Mouse (Mus musculus) liver, embryonic 11.5 days (tissue): ENCODE measurements around the gene Uso1. TPM values are rescaled to one million over a fixed set of nuclear protein-coding genes. Genes with fewer than 3 reads are reported as not detected.

Source experiments
- ATAC-seq: fragments of 200-750 bp; cut with Nextera tagmentation; replicated peaks from 2 replicates; pipeline ENCODE4 v1.8.0; 2017; ENCODE audit warnings: moderate number of reproducible peaks, mild to moderate bottlenecking, moderate TSS enrichment, moderate library complexity; ENCODE audit not compliant: low FRiP score
- DNase-seq: peaks from one replicate; pipeline ENCODE4 v3.0.0-alpha.2; 2017; ENCODE audit warnings: low spot score
- H3K27ac ChIP-seq: fragments of 300-500 bp; sonication (generic); 2 replicates; pipeline ENCODE4 v1.5.1; 2014; ENCODE audit warnings: mild to moderate bottlenecking, low read depth, low read length, control low read depth
- H3K27me3 ChIP-seq: fragments of 300-500 bp; sonication (generic); replicated peaks from 2 replicates; pipeline ENCODE4 v1.6.1; 2014; ENCODE audit warnings: low read length, mixed read lengths; ENCODE audit not compliant: control insufficient read depth, insufficient read depth
- H3K36me3 ChIP-seq: fragments of 300-500 bp; sonication (generic); 2 replicates; pipeline ENCODE4 v1.6.1; 2014; ENCODE audit warnings: mild to moderate bottlenecking, low read length, moderate library complexity, mixed read lengths; ENCODE audit not compliant: control insufficient read depth, insufficient read depth
- H3K4me1 ChIP-seq: fragments of 300-500 bp; sonication (generic); replicated peaks from 2 replicates; pipeline ENCODE4 v1.6.1; 2014; ENCODE audit warnings: low read length, mixed read lengths; ENCODE audit not compliant: control insufficient read depth, insufficient read depth
- H3K4me2 ChIP-seq: fragments of 300-500 bp; sonication (generic); 2 replicates; pipeline ENCODE4 v1.6.1; 2014; ENCODE audit warnings: mild to moderate bottlenecking, control low read depth, moderate library complexity
- H3K4me3 ChIP-seq: fragments of 300-500 bp; sonication (generic); 2 replicates; pipeline ENCODE4 v1.5.1; 2014; ENCODE audit warnings: low read depth, low read length, control low read depth
- H3K9ac ChIP-seq: fragments of 300-500 bp; sonication (generic); 2 replicates; pipeline ENCODE4 v1.6.1; 2014; ENCODE audit warnings: low read depth, low read length, control low read depth
- H3K9me3 ChIP-seq: fragments of 300-500 bp; sonication (generic); 2 replicates; pipeline ENCODE4 v1.6.1; 2016; ENCODE audit warnings: low read length, inconsistent platforms, mixed read lengths; ENCODE audit not compliant: control insufficient read depth
- WGBS: fragments of 180-500 bp; shearing (Covaris S2); extraction: QIAGEN DNeasy Blood & Tissue Kit; methylation state at CpG from one replicate; pipeline ENCODE4 v1.1.7; 2014; 5-methylcytosine and 5-hydroxymethylcytosine counted together
- polyA plus RNA-seq: library from polyadenylated mRNA; unstranded; fragments of >200 nt; fragmentation: Nextera tagmentation; extraction: Ambion mirVana; gene quantifications from 2 replicates; pipeline ENCODE4 v1.2.1, GENCODE M21; 2014

The Uso1 gene
- 24.1 and 26.9 TPM in 2 replicates for polyA plus RNA-seq

DNA sequence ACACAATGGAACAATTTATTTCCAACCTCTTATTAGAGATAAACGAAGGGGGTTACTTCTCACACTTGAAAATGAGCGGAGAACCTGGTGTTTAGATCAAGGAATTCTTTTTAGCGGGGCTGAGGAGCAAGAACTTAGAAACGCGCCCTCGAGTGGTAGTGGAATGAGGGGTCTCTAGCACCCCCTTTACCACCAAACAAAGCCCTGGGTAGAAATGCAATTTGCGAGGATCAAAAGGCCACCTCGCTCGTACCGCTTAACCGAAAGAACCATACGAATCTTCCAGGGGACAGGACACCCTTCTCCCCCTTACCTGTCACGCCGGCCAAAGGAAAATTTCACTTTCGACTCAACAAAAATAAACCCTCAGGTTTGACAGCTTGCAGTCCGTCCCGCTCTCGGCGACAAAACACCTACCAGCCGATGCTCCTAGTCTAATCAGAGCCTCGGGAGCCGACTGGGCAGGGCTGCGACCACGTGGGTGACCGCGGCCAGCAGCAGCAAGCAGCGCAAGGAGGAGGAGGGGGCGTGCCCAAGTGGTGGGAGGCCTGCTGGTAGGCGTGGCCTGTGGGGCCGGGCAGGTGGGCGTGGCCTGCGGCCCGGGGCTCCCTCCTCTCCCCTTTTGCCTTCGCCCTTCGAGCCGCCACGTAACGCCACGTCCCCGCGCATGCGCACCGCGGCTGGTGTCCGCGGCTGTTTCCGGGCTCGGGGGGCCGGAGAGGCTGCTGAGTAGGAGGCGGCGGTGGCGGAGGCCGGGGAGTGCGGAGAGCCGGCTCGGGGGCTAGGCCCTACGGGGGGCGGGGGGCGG lies at the start of gene Uso1:
Uso1 (plus strand) TSS at position 700 of the 808 bp plus-strand sequence.
- peak; percentile 94 for ATAC-seq
- H3K4me1 ChIP-seq = peaks cover 18% of the 10 kb centered on the region
- under 1% methylated on average over 55 of the region's 59 CpGs for WGBS

DNA sequence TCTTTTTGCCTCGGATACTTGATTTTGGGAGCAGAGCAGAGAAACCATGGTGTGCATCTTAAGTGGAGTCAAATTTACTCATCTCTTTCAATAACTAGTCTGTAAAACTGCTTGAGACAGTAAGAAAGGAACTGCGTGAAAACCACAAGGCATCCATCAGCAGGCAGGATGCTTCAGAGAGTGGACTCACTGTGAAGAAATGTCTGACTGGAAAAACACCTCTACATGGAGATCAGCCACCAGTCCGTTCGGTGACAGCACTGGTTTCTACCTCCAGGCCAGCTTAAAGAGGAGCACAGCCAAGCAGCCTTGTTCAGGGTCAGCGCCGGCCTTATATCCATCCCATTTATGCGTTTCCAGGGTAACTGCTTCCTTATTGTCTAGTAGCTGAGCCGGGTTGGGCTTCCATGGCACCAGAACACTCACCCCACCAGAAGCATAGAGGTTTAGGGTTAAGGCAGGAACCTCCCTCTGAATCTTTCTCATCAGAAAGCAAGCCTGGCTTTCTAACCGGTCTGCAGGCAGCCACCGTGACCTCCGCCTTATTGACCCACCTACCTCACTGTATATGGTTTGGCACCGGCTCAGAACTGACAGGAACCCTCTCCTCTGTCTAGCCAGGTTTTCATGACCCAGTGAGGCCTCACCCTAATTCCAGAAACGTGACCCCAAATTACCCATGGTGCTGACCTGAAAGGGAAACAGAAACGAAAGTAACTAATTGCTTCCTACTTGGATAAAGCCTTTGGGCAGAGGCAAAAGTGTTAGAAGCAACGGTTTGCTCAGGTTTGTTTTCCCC lies 44.3 kb upstream of the Uso1 start:
- no peaks in the 10 kb centered on the region for H3K9me3 ChIP-seq
- no peaks in the 10 kb centered on the region for H3K4me1 ChIP-seq
- no peak overlapping the region for H3K4me3 ChIP-seq
- H3K36me3 ChIP-seq = no peaks in the 10 kb centered on the region
- no peaks in the 10 kb centered on the region for H3K27me3 ChIP-seq
- no peak for DNase-seq
- no peak overlapping the region for H3K9ac ChIP-seq
- no peak overlapping the region for H3K4me2 ChIP-seq
- 70% methylated on average over 15 of the region's 15 CpGs for WGBS
- no peak overlapping the region for H3K27ac ChIP-seq
- ATAC-seq = no peak

More for the DNA sequence above, at the start of gene Uso1:
- Histone ChIP-seq H3K9me3 (no peaks in the 10 kb centered on the region), H3K27me3 (no peaks in the 10 kb centered on the region), H3K27ac (0 out of 2 replicates have a peak within 1 kb of the TSS, but pooled peaks have one; percentile 30), H3K36me3 (no peaks in the 10 kb centered on the region), H3K4me3 (peak within 1 kb of the TSS; percentile 76), H3K4me2 (peak within 1 kb of the TSS; percentile 94), H3K9ac (peak within 1 kb of the TSS; percentile 85)
- DNase-seq = peak; percentile 100

DNA sequence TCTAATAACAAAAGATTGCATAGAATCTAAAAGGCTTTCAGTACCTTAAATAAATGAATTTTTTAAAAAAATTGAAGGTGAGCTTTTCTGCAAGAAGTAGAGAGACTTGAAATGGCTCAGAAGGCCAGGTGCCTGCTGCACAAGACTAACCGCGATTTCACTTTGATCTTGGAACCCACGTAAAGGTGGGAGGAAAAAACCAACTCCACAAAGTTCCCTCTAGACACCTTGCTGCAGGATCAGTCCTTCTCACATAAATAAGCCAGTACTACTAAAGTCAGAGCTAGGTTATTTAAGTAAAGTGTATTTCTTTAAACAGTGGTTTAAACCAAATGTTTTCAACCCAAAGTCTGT lies 43.7 kb upstream of the Uso1 start:
- H3K9ac ChIP-seq = no peak overlapping the region
- no peaks in the 10 kb centered on the region for H3K4me1 ChIP-seq
- DNase-seq (no peak), ATAC-seq (no peak)
- no peak overlapping the region for H3K4me2 ChIP-seq
- no peak overlapping the region for H3K4me3 ChIP-seq
- WGBS = 76% methylated on average over 3 of the region's 3 CpGs
- H3K27me3 ChIP-seq = no peaks in the 10 kb centered on the region
- H3K9me3 ChIP-seq = no peaks in the 10 kb centered on the region
- no peak overlapping the region for H3K27ac ChIP-seq
- H3K36me3 ChIP-seq = no peaks in the 10 kb centered on the region

DNA sequence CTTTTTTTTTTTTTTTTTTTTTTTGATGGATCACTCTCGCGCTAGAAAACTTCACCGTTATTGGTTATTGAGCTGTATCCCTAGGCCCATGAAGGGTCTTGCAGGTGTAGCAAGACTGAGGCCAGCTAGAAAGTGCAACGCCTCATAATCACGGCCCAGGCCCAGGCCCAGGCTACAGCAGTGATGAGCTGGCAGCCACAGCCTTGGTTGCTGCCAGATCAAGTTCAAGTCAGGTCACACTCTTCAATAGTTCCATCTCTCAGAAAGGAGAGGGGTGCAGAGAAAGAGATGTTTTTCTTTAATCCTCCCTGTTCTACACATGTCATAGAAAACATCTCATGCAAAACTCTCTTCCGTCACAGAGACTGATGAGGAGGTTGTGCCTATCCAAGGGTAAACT lies 41.0 kb upstream of the Uso1 start:
- Histone ChIP-seq H3K9me3 (no peaks in the 10 kb centered on the region), H3K36me3 (no peaks in the 10 kb centered on the region), H3K27me3 (no peaks in the 10 kb centered on the region), H3K9ac (no peak overlapping the region), H3K4me3 (no peak overlapping the region), H3K4me2 (no peak overlapping the region), H3K4me1 (no peaks in the 10 kb centered on the region), H3K27ac (no peak overlapping the region)
- DNase-seq = no peak
- no peak for ATAC-seq
- WGBS = 96% methylated on average over 6 of the region's 6 CpGs

DNA sequence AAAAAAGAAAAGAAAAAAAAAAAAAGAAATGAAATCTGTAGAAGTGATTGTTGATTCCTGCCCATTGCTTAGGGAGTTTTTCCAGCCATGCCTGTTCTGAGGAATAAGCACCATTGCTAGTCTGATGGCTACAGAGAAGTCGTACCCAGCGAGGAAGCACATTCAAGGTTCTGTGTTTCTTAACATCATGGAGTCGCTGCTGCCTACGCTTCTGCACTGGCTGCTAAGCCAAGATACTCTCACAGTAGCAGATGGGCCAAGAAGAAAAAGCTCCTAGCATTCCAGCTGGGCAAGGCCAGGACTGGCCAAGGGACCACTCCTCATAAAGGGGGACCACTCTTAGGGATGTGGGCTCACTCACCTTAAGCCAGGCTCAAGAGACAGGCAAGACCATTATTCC lies 40.0 kb upstream of the Uso1 start:
- ATAC-seq (no peak), DNase-seq (no peak)
- no peaks in the 10 kb centered on the region for H3K27me3 ChIP-seq
- H3K9ac ChIP-seq = no peak overlapping the region
- no peak overlapping the region for H3K4me3 ChIP-seq
- no peak overlapping the region for H3K4me2 ChIP-seq
- H3K9me3 ChIP-seq = no peaks in the 10 kb centered on the region
- H3K27ac ChIP-seq = no peak overlapping the region
- no peaks in the 10 kb centered on the region for H3K4me1 ChIP-seq
- no peaks in the 10 kb centered on the region for H3K36me3 ChIP-seq
- 89% methylated on average over 4 of the region's 4 CpGs for WGBS

DNA sequence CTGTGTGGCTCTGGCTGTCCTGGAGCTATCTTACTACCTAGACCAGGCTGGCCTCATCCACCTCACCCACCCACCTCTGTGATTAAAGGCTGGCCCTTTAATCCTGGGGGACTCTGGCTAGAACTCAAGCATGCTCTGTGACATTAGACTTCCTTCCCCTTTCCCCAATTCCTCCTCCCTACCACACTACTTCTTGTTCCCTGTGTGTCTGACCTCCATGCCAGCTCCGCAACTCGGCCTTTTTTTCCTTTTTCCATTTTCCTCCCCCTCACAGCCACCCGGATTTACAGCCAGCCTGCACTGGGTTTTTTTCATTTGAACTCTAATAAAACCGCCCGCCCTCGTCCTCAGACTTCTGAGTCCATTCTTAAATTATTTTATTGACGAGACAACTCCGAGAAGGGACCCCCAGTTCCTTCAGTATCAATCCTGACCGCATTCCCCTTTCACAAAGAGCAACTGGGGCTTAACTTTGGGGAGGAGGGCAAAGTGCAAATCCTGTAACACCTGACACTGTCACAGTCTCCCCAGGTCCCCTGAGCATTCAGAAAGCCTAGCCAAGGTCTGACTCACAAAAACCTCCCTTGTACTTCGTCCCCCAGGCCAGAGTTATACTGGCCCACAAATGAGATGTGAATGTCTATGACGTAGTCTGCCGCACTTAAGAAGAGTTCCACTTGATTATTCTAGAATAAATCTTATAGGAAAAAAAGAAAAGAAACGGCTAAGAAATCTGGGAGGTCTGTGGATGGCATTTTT lies 39.2 kb upstream of the Uso1 start:
- Histone ChIP-seq H3K9me3 (no peaks in the 10 kb centered on the region), H3K27ac (no peak overlapping the region), H3K4me3 (no peak overlapping the region), H3K27me3 (no peaks in the 10 kb centered on the region), H3K36me3 (no peaks in the 10 kb centered on the region), H3K4me2 (no peak overlapping the region), H3K9ac (no peak overlapping the region), H3K4me1 (no peaks in the 10 kb centered on the region)
- no peak for DNase-seq
- no peak for ATAC-seq
- WGBS = 57% methylated on average over 13 of the region's 13 CpGs

DNA sequence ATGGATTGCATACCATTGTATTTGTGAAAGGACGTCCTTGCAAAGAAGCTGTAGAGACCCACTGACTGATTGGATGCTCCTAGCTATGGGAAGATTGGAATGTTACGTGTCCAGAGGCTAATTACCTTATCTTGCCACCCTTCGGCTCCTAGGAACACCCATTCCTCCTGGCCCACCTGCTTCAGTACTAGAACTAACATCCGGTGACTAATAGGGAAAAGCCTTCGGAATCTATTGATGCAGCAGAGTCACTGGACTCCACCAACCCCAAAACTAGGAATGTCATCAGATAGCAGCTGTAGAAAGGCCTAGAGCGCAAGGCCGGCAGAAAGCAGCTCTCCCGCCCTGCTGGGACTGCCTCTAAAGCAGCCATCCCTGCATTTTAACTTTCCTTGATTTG lies 36.1 kb upstream of the Uso1 start:
- Histone ChIP-seq H3K9me3 (no peaks in the 10 kb centered on the region), H3K4me2 (no peak overlapping the region), H3K4me1 (no peaks in the 10 kb centered on the region), H3K27ac (no peak overlapping the region), H3K27me3 (no peaks in the 10 kb centered on the region), H3K4me3 (no peak overlapping the region), H3K9ac (no peak overlapping the region), H3K36me3 (no peaks in the 10 kb centered on the region)
- no peak for DNase-seq
- ATAC-seq = no peak
- 84% methylated on average over 8 of the region's 8 CpGs for WGBS

DNA sequence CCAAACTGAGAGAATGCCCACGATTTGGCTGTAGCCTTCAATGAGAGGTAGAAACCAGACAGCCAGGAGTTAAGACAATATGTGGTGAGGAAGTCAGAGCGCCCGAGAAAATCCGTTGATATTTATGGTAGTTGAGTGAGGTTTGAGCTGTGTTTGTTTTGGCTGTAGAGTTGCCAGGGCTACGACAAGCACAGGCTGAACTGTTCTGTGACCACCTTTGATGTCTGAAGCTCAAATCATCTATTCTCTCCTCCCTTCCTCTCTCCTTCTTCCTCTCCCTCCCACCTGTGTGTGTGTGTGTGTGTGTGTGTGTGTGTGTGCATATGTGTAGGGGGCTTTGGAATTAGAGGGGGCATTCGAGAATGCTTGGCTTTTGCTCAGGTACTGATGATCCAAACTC lies 34.7 kb upstream of the Uso1 start:
- Histone ChIP-seq H3K27me3 (no peaks in the 10 kb centered on the region), H3K9ac (no peak overlapping the region), H3K4me3 (no peak overlapping the region), H3K36me3 (no peaks in the 10 kb centered on the region), H3K4me2 (no peak overlapping the region), H3K4me1 (no peaks in the 10 kb centered on the region), H3K9me3 (no peaks in the 10 kb centered on the region), H3K27ac (no peak overlapping the region)
- ATAC-seq (no peak), DNase-seq (no peak)
- WGBS = 55% methylated on average over 6 of the region's 6 CpGs
